Mouse (Mus musculus) lung, adult 2 months (tissue): ENCODE data around the gene Cdk5r1. TPM values are rescaled to one million over a fixed set of nuclear protein-coding genes. Genes with fewer than 3 reads are reported as not detected.

Experiments used
- DNase-seq: peaks from one replicate; pipeline ENCODE4 v3.0.0; 2022
- H3K4me1 ChIP-seq: fragments of 200-500 bp; 2 replicates; pipeline ENCODE4 v1.6.1; 2011; ENCODE audit warnings: low read length; ENCODE audit not compliant: control insufficient read depth, insufficient read depth
- H3K4me3 ChIP-seq: fragments of 200-500 bp; replicated peaks from 2 replicates; pipeline ENCODE3; 2011; ENCODE audit warnings: low read depth, mild to moderate bottlenecking, control low read depth, low read length; ENCODE audit errors: extremely low read depth
- CTCF ChIP-seq: fragments of 200-500 bp; IDR thresholded peaks from 2 replicates; pipeline ENCODE4 v1.5.1; 2011; ENCODE audit warnings: mild to moderate bottlenecking, low read length, control low read depth; ENCODE audit not compliant: insufficient read depth
- POLR2A ChIP-seq: fragments of 200-500 bp; IDR thresholded peaks from 2 replicates; pipeline ENCODE4 v1.6.1; 2011; ENCODE audit warnings: low read depth, mild to moderate bottlenecking, control low read depth, low read length, borderline replicate concordance; ENCODE audit errors: extremely low read depth
- WGBS: fragments of 180-500 bp; shearing (Covaris S2); methylation state at CpG from one replicate; pipeline ENCODE4 v1.1.7; 2018; 5-methylcytosine and 5-hydroxymethylcytosine counted together
- polyA plus RNA-seq: library from polyadenylated mRNA; depleted of rRNA; stranded (reverse); fragments of >200 nt; gene quantifications from 2 replicates; pipeline ENCODE4 v1.2.3, GENCODE M21; 2012

Cdk5r1 gene
- polyA plus RNA-seq, 1 experiment, result 1.5 TPM

- WGBS, result 76% methylated on average over 13 of the region's 13 CpGs
- TF ChIP-seq CTCF (no peak), POLR2A (no peak)
- DNase-seq, result no peak
- Histone ChIP-seq H3K4me1 (peaks cover 4% of the 10 kb centered on the region), H3K4me3 (no peak overlapping the region)
Measured at GRCm38 (mm10) chr11:80503726-80504452, 27.1 kb downstream of the Cdk5r1 start.

DNA sequence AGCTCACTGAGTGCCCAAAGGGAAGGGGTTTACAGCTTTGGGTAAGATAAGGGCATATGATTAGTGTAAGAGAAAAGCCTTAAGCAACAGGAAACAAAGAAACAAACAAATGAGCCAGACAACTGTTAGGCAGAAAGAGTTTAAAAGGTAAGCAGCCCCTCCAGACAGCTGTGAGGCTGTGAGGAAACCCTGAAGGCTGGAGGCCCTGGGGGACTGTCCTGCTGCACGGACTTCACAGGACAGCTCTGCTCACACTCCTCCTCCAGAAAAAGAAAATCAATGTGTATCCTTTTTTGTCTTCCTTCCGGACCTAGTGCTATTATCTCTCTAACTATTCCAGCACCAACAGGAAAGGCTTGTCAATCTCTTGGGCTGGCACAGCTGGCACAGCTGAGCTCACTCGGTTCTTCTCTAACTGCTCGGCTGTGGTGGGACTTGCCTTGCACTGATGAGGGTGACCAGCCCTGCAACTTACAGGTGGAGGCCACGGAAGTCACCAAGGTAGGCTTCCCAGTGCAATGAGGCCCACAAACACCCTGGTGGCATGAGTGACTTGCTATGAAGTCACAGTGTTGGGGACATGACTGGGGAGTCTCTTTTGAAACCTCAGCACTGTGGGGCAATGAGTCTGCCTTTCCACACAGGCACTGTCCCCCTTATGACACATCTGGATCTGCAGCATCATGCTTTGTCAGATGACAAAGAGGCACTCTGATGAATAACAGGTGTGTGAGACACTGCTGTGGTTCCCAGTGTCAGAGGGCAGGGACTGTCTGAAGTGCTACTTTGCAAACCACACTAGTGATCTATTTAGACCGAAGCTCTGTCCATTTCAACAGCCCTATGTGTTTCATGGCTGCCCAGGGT lies 27.9 kb downstream of the Cdk5r1 start:
- TF ChIP-seq CTCF (no peak), POLR2A (no peak)
- Histone ChIP-seq H3K4me1 (peaks cover 7% of the 10 kb centered on the region; the same call in 1 of the 2 replicates), H3K4me3 (no peak overlapping the region)
- DNase-seq, result no peak
- WGBS, result 42% methylated on average over 6 of the region's 6 CpGs

DNA sequence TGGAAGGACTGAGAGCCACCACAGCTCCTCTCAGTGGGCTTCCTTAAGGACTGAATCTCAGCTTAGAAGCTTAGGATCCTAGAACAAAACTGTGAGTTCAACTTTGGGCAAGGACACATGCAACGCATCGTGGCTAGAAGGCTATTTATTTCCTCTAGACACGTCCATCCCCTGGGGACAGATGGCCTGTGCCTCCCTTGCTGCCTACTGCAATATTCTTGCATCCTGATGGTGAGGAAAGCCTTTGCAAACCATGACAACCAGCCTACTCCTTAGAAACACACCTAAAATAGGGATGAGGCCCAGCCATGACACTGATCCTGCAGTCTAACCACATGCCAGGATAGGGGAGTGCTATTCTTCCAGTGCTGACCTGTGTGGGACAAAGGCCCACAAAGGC lies 28.8 kb downstream of the Cdk5r1 start:
- TF ChIP-seq CTCF (no peak), POLR2A (no peak)
- Histone ChIP-seq H3K4me1 (peaks cover 7% of the 10 kb centered on the region; the same call in 1 of the 2 replicates), H3K4me3 (no peak overlapping the region)
- WGBS, result 79% methylated on average over 3 of the region's 3 CpGs
- DNase-seq, result no peak

DNA sequence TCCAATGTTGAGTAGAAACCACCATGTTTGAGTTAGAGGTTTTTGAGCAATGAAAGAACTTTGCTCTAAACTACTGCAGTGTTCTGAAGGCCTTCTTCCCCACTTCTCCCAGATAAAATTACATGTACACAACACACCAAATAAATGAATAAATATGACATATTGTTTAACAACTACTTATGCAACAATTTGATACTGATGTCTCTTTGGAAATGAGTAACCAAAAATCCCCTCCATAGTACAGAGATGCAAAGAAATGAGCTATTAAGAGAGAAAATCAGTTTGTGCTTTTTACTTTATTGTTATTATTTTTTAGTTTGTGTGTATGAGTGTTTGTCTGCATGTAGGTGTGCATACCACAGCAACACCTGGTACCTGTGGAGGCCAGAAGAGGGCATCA lies 29.7 kb downstream of the Cdk5r1 start:
- no peak for DNase-seq
- Histone ChIP-seq H3K4me3 (no peak overlapping the region), H3K4me1 (peaks cover 7% of the 10 kb centered on the region; the same call in 1 of the 2 replicates)
- no peak for TF ChIP-seq CTCF
- no peak for TF ChIP-seq POLR2A

- Histone ChIP-seq H3K4me1 (peaks cover 7% of the 10 kb centered on the region; the same call in 1 of the 2 replicates), H3K4me3 (no peak overlapping the region)
- TF ChIP-seq CTCF (no peak), POLR2A (no peak)
Measured at GRCm38 (mm10) chr11:80507791-80508190, 31.0 kb downstream of the Cdk5r1 start.

GRCm38 (mm10) chr11:80508361-80509175 lies 31.7 kb downstream of the Cdk5r1 start:
- Histone ChIP-seq H3K4me3 (no peak overlapping the region), H3K4me1 (peaks cover 7% of the 10 kb centered on the region; the same call in 1 of the 2 replicates)
- no peak for TF ChIP-seq CTCF
- TF ChIP-seq POLR2A, result no peak
- no peak for DNase-seq
- 33% methylated on average over 19 of the region's 19 CpGs for WGBS

More at GRCm38 (mm10) chr11:80507791-80508190, 31.0 kb downstream of the Cdk5r1 start:
- DNase-seq, result no peak
- 82% methylated on average over 6 of the region's 6 CpGs for WGBS

- Histone ChIP-seq H3K4me3 (no peak overlapping the region), H3K4me1 (peaks cover 7% of the 10 kb centered on the region; the same call in 1 of the 2 replicates)
- TF ChIP-seq POLR2A (no peak), CTCF (no peak)
- no peak for DNase-seq
- 82% methylated on average over 5 of the region's 5 CpGs for WGBS
Measured at GRCm38 (mm10) chr11:80509176-80509506, 32.3 kb downstream of the Cdk5r1 start.

DNA sequence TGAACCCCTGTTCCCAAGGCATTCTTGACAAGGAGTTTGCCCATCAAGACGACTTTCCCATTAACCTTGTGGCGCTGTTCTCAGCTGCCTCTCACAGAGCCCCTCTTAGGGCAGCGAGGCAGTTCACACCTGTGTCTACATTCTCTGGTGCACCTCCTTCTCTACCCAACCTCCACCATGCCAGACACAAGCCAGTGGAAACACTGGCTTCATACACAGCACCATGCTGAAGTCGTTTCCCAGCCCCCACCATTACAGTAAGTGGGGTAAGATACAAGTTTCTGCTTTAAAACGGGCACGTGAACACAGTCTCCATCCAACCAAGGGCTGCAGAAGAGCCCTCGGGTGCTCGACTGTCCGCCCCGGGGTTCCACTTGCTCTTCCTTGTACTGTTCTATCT lies 33.3 kb downstream of the Cdk5r1 start:
- DNase-seq, result no peak

GRCm38 (mm10) chr11:80512313-80513056 lies 35.7 kb downstream of the Cdk5r1 start:
- TF ChIP-seq CTCF, result no peak
- no peak for TF ChIP-seq POLR2A
- Histone ChIP-seq H3K4me3 (no peak overlapping the region), H3K4me1 (0 out of 2 replicates have a peak, but pooled peaks cover 3% of the 10 kb centered on the region)
- no peak for DNase-seq
- whole genome bisulfite sequencing, result 81% methylated on average over 19 of the region's 19 CpGs

More for the DNA sequence above, 33.3 kb downstream of the Cdk5r1 start:
- H3K4me3 ChIP-seq, result no peak overlapping the region
- TF ChIP-seq POLR2A (no peak), CTCF (no peak)
- WGBS, result 85% methylated on average over 10 of the region's 10 CpGs
- 0 out of 2 replicates have a peak, but pooled peaks cover 3% of the 10 kb centered on the region for H3K4me1 ChIP-seq

DNA sequence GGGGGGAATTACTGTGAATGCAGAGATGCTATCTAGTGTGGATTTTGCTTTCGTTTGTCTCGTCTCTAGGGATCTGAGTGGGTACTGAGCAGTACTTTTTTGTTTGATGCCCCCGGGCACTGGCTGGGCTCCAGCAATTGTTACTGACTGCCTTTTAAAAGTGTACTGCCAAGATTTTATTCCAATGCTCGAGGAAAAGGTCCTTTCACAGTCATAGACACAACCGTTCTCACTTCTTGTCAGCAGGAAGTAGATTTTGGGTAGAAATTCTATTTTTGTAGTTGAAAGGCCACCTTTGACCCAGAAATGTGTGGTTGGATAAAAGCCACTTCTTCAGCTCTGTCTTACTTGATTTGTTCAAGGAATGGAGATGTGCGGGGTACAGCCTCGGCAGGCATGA lies 37.0 kb downstream of the Cdk5r1 start:
- H3K4me3 ChIP-seq, result no peak overlapping the region
- 0 out of 2 replicates have a peak, but pooled peaks cover 3% of the 10 kb centered on the region for H3K4me1 ChIP-seq
- TF ChIP-seq CTCF, result no peak
- TF ChIP-seq POLR2A, result no peak
- 40% methylated on average over 7 of the region's 7 CpGs for WGBS
- DNase-seq, result no peak
